Mouse (Mus musculus): ENCODE data around the gene Vav2. TPM values are rescaled to one million over a fixed set of nuclear protein-coding genes. Genes with fewer than 3 reads are reported as not detected.
A peak's percentile ranks its signal among the peaks of the same experiment; 100 is the strongest.

Gene Vav2
- polyA plus RNA-seq, 1 experiment from 2014 or later = 6.8 TPM

GRCm38 (mm10) chr2:27310908-27311307 lies 115.9 kb downstream of the Vav2 start:
- Histone ChIP-seq H3K4me3 (ENCODE audit: low read depth, low read length) (no peak overlapping the region), H3K27ac (replicated peaks; ENCODE audit: low read depth, low read length) (no peak overlapping the region), H3K9ac (ENCODE audit: low read length) (no peak overlapping the region), H3K36me3 (ENCODE audit: control insufficient read depth, insufficient read depth, low read length) (no peaks in the 10 kb centered on the region), H3K4me1 (ENCODE audit: control insufficient read depth, insufficient read depth, low read length) (no peaks in the 10 kb centered on the region), H3K9me3 (ENCODE audit: control insufficient read depth, low read length) (no peaks in the 10 kb centered on the region), H3K27me3 (ENCODE audit: control insufficient read depth, insufficient read depth, low read length) (no peaks in the 10 kb centered on the region), H3K4me2 (ENCODE audit: low read depth, severe bottlenecking) (no peak overlapping the region)
- 89% methylated on average over 5 of the region's 5 CpGs for WGBS
- ATAC-seq (ENCODE audit: insufficient number of reproducible peaks, low FRiP score, low TSS enrichment, low read depth) (no peak), DNase-seq (ENCODE audit: low spot score) (no peak)

GRCm38 (mm10) chr2:27310221-27310620 lies 116.6 kb downstream of the Vav2 start:
- no peaks in the 10 kb centered on the region for H3K9me3 ChIP-seq (ENCODE audit: control insufficient read depth, low read length)
- no peaks in the 10 kb centered on the region for H3K36me3 ChIP-seq (ENCODE audit: control insufficient read depth, insufficient read depth, low read length)
- H3K9ac ChIP-seq (ENCODE audit: low read length) = no peak overlapping the region
- H3K4me2 ChIP-seq (ENCODE audit: low read depth, severe bottlenecking) = no peak overlapping the region
- no peaks in the 10 kb centered on the region for H3K27me3 ChIP-seq (ENCODE audit: control insufficient read depth, insufficient read depth, low read length)
- DNase-seq (ENCODE audit: low spot score) = no peak
- no peak overlapping the region for H3K27ac ChIP-seq (replicated peaks; ENCODE audit: low read depth, low read length)
- WGBS = 93% methylated on average over 5 of the region's 5 CpGs
- no peak for ATAC-seq (ENCODE audit: insufficient number of reproducible peaks, low FRiP score, low TSS enrichment, low read depth)
- no peaks in the 10 kb centered on the region for H3K4me1 ChIP-seq (ENCODE audit: control insufficient read depth, insufficient read depth, low read length)
- H3K4me3 ChIP-seq (ENCODE audit: low read depth, low read length) = no peak overlapping the region

DNA sequence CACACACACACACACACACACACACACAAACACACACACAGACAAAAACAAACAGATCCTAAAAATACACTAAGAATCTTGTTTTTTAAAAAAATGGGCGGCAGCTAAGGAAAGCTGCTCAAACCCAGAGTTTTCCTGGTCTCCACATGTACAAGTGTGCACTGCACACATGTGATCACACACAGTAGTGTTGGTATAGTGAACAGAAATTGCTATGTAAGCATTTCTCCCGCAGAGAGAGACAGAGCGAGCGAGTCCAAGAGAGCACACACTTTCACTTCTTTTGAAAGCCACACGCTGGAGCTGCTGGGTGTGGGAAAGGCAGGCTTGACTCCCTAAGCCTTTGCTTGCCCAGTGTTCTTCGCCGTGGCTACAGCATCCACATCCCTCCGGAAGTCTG lies 120.2 kb downstream of the Vav2 start:
- Histone ChIP-seq H3K9me3 (ENCODE audit: control insufficient read depth, low read length) (no peaks in the 10 kb centered on the region), H3K9ac (ENCODE audit: low read length) (no peak overlapping the region), H3K36me3 (ENCODE audit: control insufficient read depth, insufficient read depth, low read length) (no peaks in the 10 kb centered on the region), H3K4me1 (ENCODE audit: control insufficient read depth, insufficient read depth, low read length) (peaks cover 6% of the 10 kb centered on the region), H3K4me3 (ENCODE audit: low read depth, low read length) (no peak overlapping the region), H3K4me2 (ENCODE audit: low read depth, severe bottlenecking) (no peak overlapping the region), H3K27me3 (ENCODE audit: control insufficient read depth, insufficient read depth, low read length) (no peaks in the 10 kb centered on the region), H3K27ac (replicated peaks; ENCODE audit: low read depth, low read length) (no peak overlapping the region)
- ATAC-seq (ENCODE audit: insufficient number of reproducible peaks, low FRiP score, low TSS enrichment, low read depth) (no peak), DNase-seq (ENCODE audit: low spot score) (no peak)
- WGBS = 91% methylated on average over 8 of the region's 8 CpGs

- H3K9me3 ChIP-seq (ENCODE audit: control insufficient read depth, low read length) = no peaks in the 10 kb centered on the region
- no peak for DNase-seq (ENCODE audit: low spot score)
- no peaks in the 10 kb centered on the region for H3K36me3 ChIP-seq (ENCODE audit: control insufficient read depth, insufficient read depth, low read length)
- WGBS = 85% methylated on average over 13 of the region's 13 CpGs
- no peak overlapping the region for H3K4me2 ChIP-seq (ENCODE audit: low read depth, severe bottlenecking)
- H3K4me1 ChIP-seq (ENCODE audit: control insufficient read depth, insufficient read depth, low read length) = peaks cover 11% of the 10 kb centered on the region
- no peak overlapping the region for H3K27ac ChIP-seq (replicated peaks; ENCODE audit: low read depth, low read length)
- ATAC-seq (ENCODE audit: insufficient number of reproducible peaks, low FRiP score, low TSS enrichment, low read depth) = no peak
- H3K9ac ChIP-seq (ENCODE audit: low read length) = no peak overlapping the region
- no peak overlapping the region for H3K4me3 ChIP-seq (ENCODE audit: low read depth, low read length)
- H3K27me3 ChIP-seq (ENCODE audit: control insufficient read depth, insufficient read depth, low read length) = no peaks in the 10 kb centered on the region
Observed at GRCm38 (mm10) chr2:27304741-27305140, 122.1 kb downstream of the Vav2 start.

DNA sequence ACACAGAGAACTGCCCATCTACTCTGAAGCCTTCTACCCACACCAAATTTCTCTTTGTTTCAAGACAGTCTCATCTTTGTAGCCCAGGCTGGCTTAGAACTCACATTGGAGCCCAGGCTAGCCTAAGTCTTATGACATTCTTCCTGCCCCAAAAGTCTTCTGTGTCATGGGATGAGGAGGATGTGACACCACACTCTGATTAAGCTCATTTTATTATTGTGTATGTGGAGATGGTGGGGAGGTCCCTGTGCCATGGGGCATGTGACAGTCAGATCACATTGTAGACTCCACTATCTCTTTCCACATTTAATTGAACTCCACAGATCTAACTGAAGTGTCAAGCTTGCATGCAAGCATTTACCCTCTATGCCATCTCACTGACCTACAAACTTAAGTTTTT lies 122.8 kb downstream of the Vav2 start:
- H3K9ac ChIP-seq (ENCODE audit: low read length) = no peak overlapping the region

GRCm38 (mm10) chr2:27301444-27302111 lies 125.3 kb downstream of the Vav2 start:
- DNase-seq (ENCODE audit: low spot score) = peak; percentile 27
- Histone ChIP-seq H3K4me2 (ENCODE audit: low read depth, severe bottlenecking) (no peak overlapping the region), H3K27ac (replicated peaks; ENCODE audit: low read depth, low read length) (peak overlapping the region; percentile 60; the same call in 1 of the 2 replicates), H3K4me1 (ENCODE audit: control insufficient read depth, insufficient read depth, low read length) (peaks cover 21% of the 10 kb centered on the region), H3K27me3 (ENCODE audit: control insufficient read depth, insufficient read depth, low read length) (no peaks in the 10 kb centered on the region), H3K9ac (ENCODE audit: low read length) (no peak overlapping the region), H3K9me3 (ENCODE audit: control insufficient read depth, low read length) (no peaks in the 10 kb centered on the region), H3K4me3 (ENCODE audit: low read depth, low read length) (no peak overlapping the region), H3K36me3 (ENCODE audit: control insufficient read depth, insufficient read depth, low read length) (no peaks in the 10 kb centered on the region; the same call in 1 of the 2 replicates)
- 66% methylated on average over 12 of the region's 12 CpGs for WGBS
- ATAC-seq (ENCODE audit: insufficient number of reproducible peaks, low FRiP score, low TSS enrichment, low read depth) = no peak

More for the DNA sequence above, 122.8 kb downstream of the Vav2 start:
- no peak overlapping the region for H3K27ac ChIP-seq (replicated peaks; ENCODE audit: low read depth, low read length)
- no peak overlapping the region for H3K4me3 ChIP-seq (ENCODE audit: low read depth, low read length)
- no peak overlapping the region for H3K4me2 ChIP-seq (ENCODE audit: low read depth, severe bottlenecking)
- H3K4me1 ChIP-seq (ENCODE audit: control insufficient read depth, insufficient read depth, low read length) = peaks cover 11% of the 10 kb centered on the region
- no peaks in the 10 kb centered on the region for H3K27me3 ChIP-seq (ENCODE audit: control insufficient read depth, insufficient read depth, low read length)
- no peaks in the 10 kb centered on the region for H3K9me3 ChIP-seq (ENCODE audit: control insufficient read depth, low read length)
- ATAC-seq (ENCODE audit: insufficient number of reproducible peaks, low FRiP score, low TSS enrichment, low read depth) = no peak
- no peaks in the 10 kb centered on the region for H3K36me3 ChIP-seq (ENCODE audit: control insufficient read depth, insufficient read depth, low read length)
- DNase-seq (ENCODE audit: low spot score) = no peak

DNA sequence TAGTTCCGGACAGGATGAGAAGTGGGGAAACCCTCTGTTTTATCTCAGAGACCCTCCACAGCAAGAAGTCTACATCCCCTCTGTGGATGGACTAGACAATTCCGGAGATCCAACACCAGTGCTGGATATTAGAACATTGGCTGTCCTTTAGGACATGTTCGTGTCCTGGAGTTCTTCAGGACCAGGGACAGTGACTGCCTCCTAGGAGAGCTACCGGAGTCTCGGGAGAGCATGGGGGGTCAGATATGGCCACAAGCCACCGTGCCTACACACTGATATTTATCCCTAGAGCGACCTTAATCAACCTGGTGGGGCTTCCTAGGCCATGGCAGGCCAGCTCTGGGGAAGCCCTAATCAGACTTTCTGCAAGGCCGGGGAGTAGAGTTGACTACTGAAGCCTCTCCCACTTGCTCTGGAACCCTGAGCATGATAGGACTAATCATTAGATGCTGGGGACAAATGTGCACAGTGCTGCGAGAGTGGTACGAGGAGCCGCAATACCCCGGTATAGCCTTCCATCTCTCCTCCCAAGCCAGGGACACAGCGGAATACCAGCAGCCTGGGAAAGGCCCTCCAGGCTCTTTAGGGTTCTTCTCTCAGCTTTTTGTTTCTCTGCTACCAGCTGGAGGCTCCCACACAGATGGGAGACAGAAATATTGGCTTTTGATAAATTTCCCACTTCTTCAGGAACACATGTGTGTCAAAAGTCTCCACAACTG lies 125.9 kb downstream of the Vav2 start:
- H3K9me3 ChIP-seq (ENCODE audit: control insufficient read depth, low read length) = no peaks in the 10 kb centered on the region
- peak; percentile 31 for DNase-seq (ENCODE audit: low spot score)
- H3K36me3 ChIP-seq (ENCODE audit: control insufficient read depth, insufficient read depth, low read length) = peaks cover 2% of the 10 kb centered on the region; the same call in 1 of the 2 replicates
- no peak overlapping the region for H3K4me3 ChIP-seq (ENCODE audit: low read depth, low read length)
- no peak for ATAC-seq (ENCODE audit: insufficient number of reproducible peaks, low FRiP score, low TSS enrichment, low read depth)
- H3K9ac ChIP-seq (ENCODE audit: low read length) = no peak overlapping the region
- no peak overlapping the region for H3K4me2 ChIP-seq (ENCODE audit: low read depth, severe bottlenecking)
- 86% methylated on average over 13 of the region's 13 CpGs for WGBS
- H3K4me1 ChIP-seq (ENCODE audit: control insufficient read depth, insufficient read depth, low read length) = peaks cover 21% of the 10 kb centered on the region
- H3K27me3 ChIP-seq (ENCODE audit: control insufficient read depth, insufficient read depth, low read length) = no peaks in the 10 kb centered on the region
- 0 out of 2 replicates have a peak overlapping the region, but pooled peaks have one; percentile 60 for H3K27ac ChIP-seq (replicated peaks; ENCODE audit: low read depth, low read length)

- Histone ChIP-seq H3K4me2 (ENCODE audit: low read depth, severe bottlenecking) (no peak overlapping the region), H3K27ac (replicated peaks; ENCODE audit: low read depth, low read length) (no peak overlapping the region; the same call in 1 of the 2 replicates), H3K9me3 (ENCODE audit: control insufficient read depth, low read length) (no peaks in the 10 kb centered on the region), H3K27me3 (ENCODE audit: control insufficient read depth, insufficient read depth, low read length) (no peaks in the 10 kb centered on the region), H3K36me3 (ENCODE audit: control insufficient read depth, insufficient read depth, low read length) (peaks cover 2% of the 10 kb centered on the region; the same call in 1 of the 2 replicates), H3K9ac (ENCODE audit: low read length) (no peak overlapping the region), H3K4me1 (ENCODE audit: control insufficient read depth, insufficient read depth, low read length) (peaks cover 17% of the 10 kb centered on the region), H3K4me3 (ENCODE audit: low read depth, low read length) (no peak overlapping the region)
- WGBS = 57% methylated on average over 9 of the region's 9 CpGs
- ATAC-seq (ENCODE audit: insufficient number of reproducible peaks, low FRiP score, low TSS enrichment, low read depth) (no peak), DNase-seq (ENCODE audit: low spot score) (peak; percentile 32)
Observed at GRCm38 (mm10) chr2:27296656-27297406, 130.0 kb downstream of the Vav2 start.

Measured in limb, embryonic 11.5 days (tissue).